Comparison of ENCODE assay signal across 14 mouse cellular contexts in the genomic region with DNA sequence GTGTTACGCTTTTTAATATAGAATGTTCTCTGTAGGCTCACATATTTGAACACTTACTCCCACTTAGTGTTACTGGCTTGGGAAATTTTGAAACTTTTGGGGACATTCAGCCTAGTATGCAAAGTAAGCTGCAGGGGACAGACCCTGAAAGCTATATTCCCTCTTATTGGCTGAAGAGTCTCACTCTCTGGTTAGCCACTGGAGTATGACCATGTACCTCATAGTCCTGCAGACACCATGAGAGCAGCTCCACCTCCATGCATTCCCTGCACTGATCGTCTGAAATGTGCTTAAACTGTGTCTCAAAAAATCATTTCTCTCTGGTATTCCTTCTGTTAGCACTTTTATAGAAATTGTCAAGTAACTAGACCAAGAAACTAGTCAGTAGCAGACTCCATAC.
"Had no signal": no experiment of that assay in that cellular context is flagged by ENCODE, and none has a peak within 500 bp of the region (broad histone marks: within the 10 kb centered on the region; RNA-seq: fewer than 3 reads in every experiment).

No protein-coding gene starts in this region.

- H3K4me2 ChIP-seq: liver, embryonic 15.5 days; lung, embryonic 15.5 days; midbrain, embryonic 12.5 days; neural tube, embryonic 12.5 days had no signal

- H3K4me1 ChIP-seq: liver, embryonic 15.5 days; lung, embryonic 15.5 days; megakaryocyte, embryonic 14.5 days; midbrain, embryonic 12.5 days; neural tube, embryonic 12.5 days had no signal

- DNase-seq: liver, postnatal 0 days; lung, adult 2 months; lung, postnatal 10 days; midbrain, embryonic 14.5 days; right cerebral cortex, postnatal 14 days; thymus, adult 18-20 months; thymus, postnatal 14 days; thymus, postnatal 36 days had no signal

- H3K27ac ChIP-seq: liver, embryonic 15.5 days; lung, embryonic 15.5 days; macrophage; midbrain, embryonic 12.5 days; neural tube, embryonic 12.5 days had no signal

- H3K4me3 ChIP-seq: liver, embryonic 15.5 days; lung, embryonic 15.5 days; megakaryocyte, embryonic 14.5 days; midbrain, embryonic 12.5 days; neural tube, embryonic 12.5 days had no signal

- H3K27me3 ChIP-seq: liver, embryonic 15.5 days; lung, embryonic 15.5 days; megakaryocyte, embryonic 14.5 days; midbrain, embryonic 12.5 days; neural tube, embryonic 12.5 days had no signal

- H3K9ac ChIP-seq: liver, embryonic 15.5 days; liver, postnatal 0 days; lung, embryonic 15.5 days; midbrain, embryonic 12.5 days; neural tube, embryonic 12.5 days had no signal

- ATAC-seq: liver, postnatal 0 days had no signal

- H3K36me3 ChIP-seq: liver, embryonic 15.5 days; lung, embryonic 15.5 days; midbrain, embryonic 12.5 days; neural tube, embryonic 12.5 days had no signal

- H3K9me3 ChIP-seq: liver, embryonic 15.5 days; lung, embryonic 15.5 days; megakaryocyte, embryonic 14.5 days; midbrain, embryonic 12.5 days; neural tube, embryonic 12.5 days had no signal
